ENCODE assay signal across 8 mouse cellular contexts in the genomic region with DNA sequence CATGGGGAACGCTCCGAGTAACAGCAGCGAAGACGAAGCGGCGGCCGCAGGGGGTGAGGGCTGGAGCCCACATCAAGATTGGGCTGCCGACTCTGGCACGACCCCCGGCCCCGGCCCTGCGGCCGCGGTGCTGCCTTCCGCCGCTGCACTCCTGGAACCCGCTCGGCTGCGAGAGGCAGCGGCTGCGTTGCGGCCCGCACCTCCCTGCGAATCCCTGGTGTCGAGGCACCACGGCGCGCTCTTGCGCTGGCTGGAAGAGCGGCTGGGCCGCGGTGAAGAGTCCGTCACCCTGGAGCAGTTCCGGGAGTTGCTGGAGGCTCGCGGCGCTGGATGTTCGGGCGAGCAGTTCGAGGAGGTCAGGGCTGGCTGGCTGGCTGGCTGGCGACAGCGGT. TPM values are rescaled to one million over a fixed set of nuclear protein-coding genes. Genes with fewer than 3 reads are reported as not detected.
DNase-seq lines count a peak whose midpoint lies in the region; ATAC-seq and TF ChIP-seq lines count a peak whose summit lies in the region.

No protein-coding gene starts in this region.

- no peaks in the 10 kb centered on the region for H3K27me3 ChIP-seq in lung, embryonic 14.5 days (ENCODE audit: insufficient read depth, low read length)
- no peaks in the 10 kb centered on the region for H3K27me3 ChIP-seq in hindbrain, embryonic 15.5 days
- no peaks in the 10 kb centered on the region for H3K27me3 ChIP-seq in midbrain, embryonic 11.5 days (ENCODE audit: control insufficient read depth, insufficient read depth, low read length)

- H3K9ac ChIP-seq in lung, embryonic 14.5 days, result peak overlapping the region; percentile 85
- peak overlapping the region; percentile 83 for H3K9ac ChIP-seq in hindbrain, embryonic 15.5 days
- peak overlapping the region; percentile 74 for H3K9ac ChIP-seq in midbrain, embryonic 11.5 days (ENCODE audit: low read length)

- H3K27ac ChIP-seq in lung, embryonic 14.5 days (ENCODE audit: low read depth), result peak overlapping the region; percentile 42; the same call in 1 of the 2 replicates
- peak overlapping the region; percentile 95 for H3K27ac ChIP-seq in hindbrain, embryonic 15.5 days (replicated peaks)
- no peak overlapping the region for H3K27ac ChIP-seq in midbrain, embryonic 11.5 days (ENCODE audit: low read depth, low read length)

- DNase-seq in adrenal gland, postnatal 14 days, result peak; percentile 63
- DNase-seq in adrenal gland, adult 8-10 months, result no peak
- DNase-seq in lung, embryonic 14.5 days, result peak; percentile 27
- DNase-seq in lung, postnatal 14 days, result no peak
- no peak for DNase-seq in midbrain, embryonic 11.5 days (ENCODE audit: low spot score, missing footprints)
- DNase-seq in adrenal gland, adult 2 months, result no peak
- DNase-seq in T-cell, adult 2 months (ENCODE audit: low spot score), result no peak

- ATAC-seq in lung, embryonic 14.5 days (ENCODE audit: insufficient read depth), result peak; percentile 57; the same call in 1 of the 2 replicates
- peak; percentile 81; the same call in 1 of the 2 replicates for ATAC-seq in hindbrain, embryonic 15.5 days (ENCODE audit: low FRiP score, low read depth)
- ATAC-seq in midbrain, embryonic 11.5 days (ENCODE audit: low FRiP score), result peak; percentile 73; the same call in 1 of the 2 replicates

- no peaks in the 10 kb centered on the region for H3K4me1 ChIP-seq in lung, embryonic 14.5 days (ENCODE audit: insufficient read depth)
- peaks cover 33% of the 10 kb centered on the region for H3K4me1 ChIP-seq in hindbrain, embryonic 15.5 days (replicated peaks)
- peaks cover 2% of the 10 kb centered on the region; the same call in 1 of the 2 replicates for H3K4me1 ChIP-seq in midbrain, embryonic 11.5 days (ENCODE audit: control insufficient read depth, insufficient read depth, low read length)

- H3K36me3 ChIP-seq in lung, embryonic 14.5 days (ENCODE audit: insufficient read depth), result no peaks in the 10 kb centered on the region
- no peaks in the 10 kb centered on the region for H3K36me3 ChIP-seq in hindbrain, embryonic 15.5 days
- H3K36me3 ChIP-seq in midbrain, embryonic 11.5 days (ENCODE audit: control insufficient read depth, insufficient read depth, low read length), result no peaks in the 10 kb centered on the region

- under 1% methylated on average over 42 of the region's 42 CpGs for WGBS in lung, embryonic 14.5 days
- under 1% methylated on average over 42 of the region's 42 CpGs for WGBS in hindbrain, embryonic 15.5 days
- under 1% methylated on average over 42 of the region's 42 CpGs for WGBS in midbrain, embryonic 11.5 days

- H3K4me2 ChIP-seq in lung, embryonic 14.5 days, result peak overlapping the region; percentile 66
- peak overlapping the region; percentile 88 for H3K4me2 ChIP-seq in hindbrain, embryonic 15.5 days
- H3K4me2 ChIP-seq in midbrain, embryonic 11.5 days, result peak overlapping the region; percentile 64

- TF ChIP-seq CTCF in lung, embryonic 14.5 days (IDR thresholded peaks at IDR 0.05; ENCODE audit: low read depth), result no peak

- H3K4me3 ChIP-seq in lung, embryonic 14.5 days (ENCODE audit: low read depth, low read length), result peak overlapping the region; percentile 96
- H3K4me3 ChIP-seq in hindbrain, embryonic 15.5 days, result peak overlapping the region; percentile 78
- H3K4me3 ChIP-seq in midbrain, embryonic 11.5 days (ENCODE audit: low read depth, low read length), result peak overlapping the region; percentile 95

- H3K9me3 ChIP-seq in lung, embryonic 14.5 days (ENCODE audit: low read depth, low read length), result no peaks in the 10 kb centered on the region
- H3K9me3 ChIP-seq in hindbrain, embryonic 15.5 days, result no peaks in the 10 kb centered on the region
- no peaks in the 10 kb centered on the region for H3K9me3 ChIP-seq in midbrain, embryonic 11.5 days (ENCODE audit: control insufficient read depth, low read length)

RNA-seq across cellular contexts. Expression of a gene that starts 0.3 kb away (rescaled TPM):
- 32.3 and 38.2 TPM in 2 replicates for total RNA-seq in adrenal gland, postnatal 14 days (2021)
- total RNA-seq in adrenal gland, adult 8-10 months (2022), result 10 to 100 TPM; 40.9 to 59.8 (median 49.6) TPM
- polyA plus RNA-seq in lung, embryonic 14.5 days (2014; fragmentation: Nextera tagmentation; extraction: Ambion mirVana), result 12.2 and 12.6 TPM in 2 replicates
- 14.0 and 14.3 TPM in 2 replicates for polyA plus RNA-seq in hindbrain, embryonic 15.5 days (2015; fragmentation: Nextera tagmentation; extraction: Ambion mirVana)
- 8.3 and 8.5 TPM in 2 replicates for polyA plus RNA-seq in midbrain, embryonic 11.5 days (2014; fragmentation: Nextera tagmentation; extraction: Ambion mirVana)
- total RNA-seq in adrenal gland, adult 2 months (2021), result 10 to 100 TPM; 31.5 to 32.7 TPM
- polyA plus RNA-seq in adrenal gland, adult 2 months (2012; rRNA removed), result 19.5 and 23.6 TPM in 2 replicates

RNA-seq across cellular contexts. Expression of a gene that starts 0.3 kb away (rescaled TPM):
- 14.2 and 14.5 TPM in 2 replicates for total RNA-seq in adrenal gland, postnatal 14 days (2021)
- total RNA-seq in adrenal gland, adult 8-10 months (2022), result 10 to 100 TPM; 24.0 to 28.5 (median 27.5) TPM
- polyA plus RNA-seq in lung, embryonic 14.5 days (2014; fragmentation: Nextera tagmentation; extraction: Ambion mirVana), result 4.3 and 4.7 TPM in 2 replicates
- 8.5 and 9.0 TPM in 2 replicates for polyA plus RNA-seq in hindbrain, embryonic 15.5 days (2015; fragmentation: Nextera tagmentation; extraction: Ambion mirVana)
- polyA plus RNA-seq in midbrain, embryonic 11.5 days (2014; fragmentation: Nextera tagmentation; extraction: Ambion mirVana), result 3.0 and 4.7 TPM in 2 replicates
- total RNA-seq in adrenal gland, adult 2 months (2021), result 10 to 100 TPM; 21.3 to 22.9 TPM
- 7.8 and 8.5 TPM in 2 replicates for polyA plus RNA-seq in adrenal gland, adult 2 months (2012; rRNA removed)

Comparison
In these comparisons a context has a peak if more than half of its experiments do, and no peak if none do; other contexts are left out.
1. DNase-seq: peak in adrenal gland, postnatal 14 days (single experiment) and lung, embryonic 14.5 days (single experiment); none in adrenal gland, adult 8-10 months (single experiment), lung, postnatal 14 days (single experiment), midbrain, embryonic 11.5 days (single experiment), adrenal gland, adult 2 months (single experiment) and T-cell, adult 2 months (single experiment).
2. Peak in every context shown above with its lines, with median percentiles within 50 percentile points of each other: ATAC-seq, H3K4me2 ChIP-seq, H3K4me3 ChIP-seq and H3K9ac ChIP-seq.